Mouse (Mus musculus) left cerebral cortex, adult 18-20 months (tissue): ENCODE measurements around the gene Mt1. TPM values are rescaled to one million over a fixed set of nuclear protein-coding genes. Genes with fewer than 3 reads are reported as not detected.

Source experiments
- DNase-seq, 2 experiments: peaks; one replicate each; pipeline ENCODE4 v3.0.0; 2021 to 2022; ENCODE audit warnings: low spot score in 2 of 2, mixed read lengths in 1 of 2
- total RNA-seq, 2 experiments: library from RNA; stranded (reverse); gene quantifications; 2 replicates each; pipeline ENCODE4 v1.2.3; 2021

Gene Mt1
- total RNA-seq, 2 experiments from 2014 or later: 333 to 422 TPM

- DNase-seq: peak in 1 of 2 experiments; percentile 32
Measured at GRCm38 (mm10) chr8:94172809-94173732, 5.8 kb upstream of the Mt1 start.

- DNase-seq: no peak
Measured at GRCm38 (mm10) chr8:94173848-94174403, 5.0 kb upstream of the Mt1 start.

- DNase-seq: no peak
Measured at GRCm38 (mm10) chr8:94174619-94175213, 4.2 kb upstream of the Mt1 start.

- DNase-seq: no peak
Measured at GRCm38 (mm10) chr8:94177716-94178390, 1.0 kb upstream of the Mt1 start.

DNA sequence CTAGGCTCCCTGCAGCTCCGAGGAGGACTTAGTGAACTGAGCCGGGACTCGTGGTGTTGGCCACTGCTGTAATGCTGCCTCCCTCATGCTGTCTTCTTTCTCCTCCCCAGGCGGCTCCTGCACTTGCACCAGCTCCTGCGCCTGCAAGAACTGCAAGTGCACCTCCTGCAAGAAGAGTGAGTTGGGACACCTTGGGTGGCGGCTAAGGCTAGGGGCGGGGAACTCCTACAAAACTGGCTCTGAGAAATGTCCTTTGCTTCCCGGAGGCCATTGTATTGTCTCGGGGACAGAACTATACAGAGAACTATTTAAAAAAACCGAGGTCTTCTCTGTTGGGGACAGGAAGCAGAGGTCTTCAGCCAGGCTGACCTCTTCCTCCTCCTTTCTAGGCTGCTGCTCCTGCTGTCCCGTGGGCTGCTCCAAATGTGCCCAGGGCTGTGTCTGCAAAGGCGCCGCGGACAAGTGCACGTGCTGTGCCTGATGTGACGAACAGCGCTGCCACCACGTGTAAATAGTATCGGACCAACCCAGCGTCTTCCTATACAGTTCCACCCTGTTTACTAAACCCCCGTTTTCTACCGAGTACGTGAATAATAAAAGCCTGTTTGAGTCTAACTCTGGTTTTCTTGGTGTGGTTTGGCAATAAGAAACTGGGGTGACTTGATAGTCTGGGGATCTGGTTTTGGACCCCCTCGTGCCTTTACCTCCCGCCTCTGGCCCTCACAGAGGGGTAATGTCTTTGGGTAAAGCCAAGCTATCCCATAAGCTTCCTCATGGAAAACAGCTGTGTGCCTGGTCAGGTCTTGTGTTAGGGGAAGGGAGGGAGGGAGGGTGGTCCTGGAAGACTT, 1.1 kb downstream of the Mt1 start:
- no peak for DNase-seq

GRCm38 (mm10) chr8:94180561-94180908, 1.7 kb downstream of the Mt1 start:
- DNase-seq: no peak

DNA sequence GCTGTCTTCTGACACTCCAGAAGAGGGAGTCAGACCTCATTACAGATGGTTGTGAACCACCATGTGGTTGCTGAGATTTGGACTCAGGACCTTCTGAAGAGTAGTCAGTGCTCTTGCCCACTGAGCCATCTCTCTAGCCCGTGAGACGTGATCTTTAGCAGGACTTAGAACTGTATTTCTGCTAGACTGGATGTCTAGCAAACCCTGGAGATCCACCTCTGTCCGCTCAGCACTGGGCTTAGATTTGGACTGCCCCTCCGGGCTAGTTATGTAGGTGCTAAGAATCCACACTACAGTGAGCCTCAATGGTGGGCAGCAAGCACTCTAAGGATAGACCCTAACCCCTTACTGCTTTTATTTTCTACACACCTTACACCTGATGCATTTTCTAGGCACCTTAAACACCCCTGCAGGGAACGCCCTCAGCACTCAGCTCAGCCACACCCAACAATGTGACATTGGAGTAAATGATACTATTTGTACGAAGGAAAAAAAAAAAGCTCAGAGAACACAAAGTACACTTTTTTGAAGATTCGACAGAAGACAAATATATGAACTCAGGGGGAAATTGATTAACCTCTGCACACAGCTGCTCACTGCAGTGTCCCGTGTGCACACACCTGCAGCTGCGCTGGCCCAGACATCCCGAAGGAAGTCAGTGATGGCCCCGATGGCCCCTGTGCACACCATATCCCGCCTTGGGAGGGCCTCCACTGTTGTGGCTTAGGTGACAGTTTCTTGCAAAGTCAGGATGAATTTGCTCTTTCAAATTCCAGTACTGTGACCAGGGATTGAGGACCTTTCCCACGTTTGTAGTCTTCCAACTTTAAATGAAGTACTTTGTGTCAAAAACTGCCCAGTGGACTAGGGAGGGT, 3.4 kb downstream of the Mt1 start:
- no peak for DNase-seq

DNA sequence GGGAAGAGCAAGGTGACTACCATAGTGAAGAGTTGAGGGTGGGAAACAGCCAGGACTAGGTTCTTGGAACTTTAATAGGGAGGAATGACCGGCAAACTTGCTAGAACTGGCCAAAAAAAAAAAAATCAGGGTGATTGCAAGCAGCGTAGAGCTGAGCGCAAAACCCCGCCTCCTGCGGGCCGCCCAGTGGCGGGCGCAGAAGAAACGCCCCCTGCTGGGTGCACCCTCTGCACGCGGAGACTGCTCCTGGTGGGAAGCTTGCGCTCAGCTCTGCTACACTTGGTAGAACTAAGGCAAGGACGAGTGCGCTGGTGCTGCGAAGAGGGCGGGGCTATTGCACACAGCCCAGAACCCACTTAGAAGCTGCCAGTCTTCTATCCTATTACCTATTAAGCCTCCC, 4.2 kb downstream of the Mt1 start:
- DNase-seq: peak; percentile 65 to 70

GRCm38 (mm10) chr8:94184357-94184843, 5.5 kb downstream of the Mt1 start:
- DNase-seq: no peak

DNA sequence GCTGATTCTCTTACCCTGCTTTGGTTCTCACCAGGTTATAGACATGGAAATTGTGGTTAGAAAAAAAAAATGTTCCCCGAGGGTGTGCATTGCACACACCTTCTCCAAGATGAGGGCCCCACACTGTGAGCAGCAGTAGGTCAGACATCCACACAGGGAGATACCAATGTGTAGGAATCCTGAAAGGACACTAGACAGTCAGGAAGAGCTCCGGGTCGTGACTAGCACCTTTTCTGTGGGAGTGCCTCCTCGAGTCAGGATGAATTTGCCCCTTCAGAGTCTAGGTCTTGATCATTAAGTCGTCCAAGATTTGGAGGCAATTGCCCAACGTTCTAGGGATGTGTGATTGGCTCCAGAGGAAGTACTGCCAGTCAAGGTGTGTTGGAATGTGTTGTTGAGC, 6.9 kb downstream of the Mt1 start:
- DNase-seq: no peak

DNA sequence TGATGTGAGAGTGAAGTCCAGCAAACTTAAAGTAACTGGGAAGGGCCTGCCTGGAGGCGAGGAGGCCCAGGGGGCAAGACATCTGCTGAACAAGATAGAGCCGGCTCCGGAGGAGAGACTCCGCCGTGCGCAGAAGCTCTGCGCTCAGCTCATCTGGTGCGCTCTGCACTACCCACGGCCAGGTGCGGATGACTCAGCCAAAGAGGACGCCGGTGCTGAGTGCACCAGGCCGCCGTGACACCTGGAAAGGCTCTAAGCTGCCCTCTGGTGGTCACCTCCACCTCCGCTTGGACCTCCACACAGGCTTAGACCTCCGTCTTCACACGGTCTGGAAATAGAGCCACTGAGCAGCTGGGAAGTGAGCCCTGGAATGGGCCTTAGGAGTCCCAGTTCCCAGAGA, 7.7 kb downstream of the Mt1 start:
- DNase-seq: no peak

GRCm38 (mm10) chr8:94187290-94188002, 8.6 kb downstream of the Mt1 start:
- no peak for DNase-seq

GRCm38 (mm10) chr8:94189275-94190031, 10.6 kb downstream of the Mt1 start:
- DNase-seq: peak in 1 of 2 experiments; percentile 49

GRCm38 (mm10) chr8:94191101-94191691, 12.3 kb downstream of the Mt1 start:
- DNase-seq: no peak

DNA sequence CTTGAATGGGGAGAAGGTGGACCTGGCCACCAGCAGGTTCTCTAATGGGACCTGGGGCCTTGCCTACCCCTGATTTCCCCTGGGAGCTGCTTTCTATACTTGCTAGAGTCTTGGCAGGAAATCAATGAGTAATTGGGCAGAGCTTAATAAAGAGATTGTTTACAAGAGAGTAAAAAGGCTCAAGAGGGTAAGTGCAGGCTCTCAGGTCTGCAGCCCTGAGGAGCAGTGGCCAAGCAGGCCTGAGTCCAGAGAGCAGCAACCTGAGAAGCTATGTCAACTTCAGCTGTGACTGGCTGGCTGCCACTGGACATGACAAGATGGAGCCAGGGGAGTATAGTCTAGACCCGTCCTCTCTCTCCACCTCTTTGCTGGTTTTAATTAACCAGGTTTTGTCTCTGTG, 14.0 kb downstream of the Mt1 start:
- DNase-seq: no peak

GRCm38 (mm10) chr8:94194591-94195223, 15.8 kb downstream of the Mt1 start:
- DNase-seq: no peak

DNA sequence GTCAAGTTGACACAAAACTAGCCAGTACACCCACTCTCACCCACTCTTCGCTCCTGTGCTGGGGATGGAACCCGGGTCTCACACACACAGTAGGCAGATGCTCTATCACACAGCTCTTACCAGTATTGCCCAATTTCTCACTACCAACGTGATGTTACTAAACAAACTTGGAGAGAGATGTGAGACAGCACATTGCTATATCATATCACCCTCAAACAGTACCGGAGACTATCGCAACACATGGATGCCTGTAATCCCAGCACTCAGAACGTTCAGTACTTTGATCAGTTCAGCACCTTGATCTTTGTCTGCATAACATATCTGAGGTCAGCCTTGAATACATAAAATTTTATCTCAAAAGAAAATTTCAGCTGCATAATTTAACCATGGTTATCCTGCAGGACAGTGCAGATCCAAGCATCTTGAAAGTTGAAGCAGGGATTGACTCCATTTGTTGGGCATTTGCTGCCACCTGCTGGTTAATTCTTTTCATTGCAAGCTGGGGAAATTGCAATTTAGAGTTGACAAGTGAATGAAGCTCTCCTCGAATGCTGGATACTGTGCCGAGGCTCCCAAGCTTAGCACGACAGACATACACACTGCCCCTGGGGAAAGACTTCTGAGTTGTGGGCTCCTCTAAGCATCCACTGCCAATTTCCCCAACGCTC, 20.5 kb downstream of the Mt1 start:
- DNase-seq: peak; percentile 70 to 72
